Mouse (Mus musculus): ENCODE measurements around the gene Letmd1. TPM values are rescaled to one million over a fixed set of nuclear protein-coding genes. Genes with fewer than 3 reads are reported as not detected.

Letmd1 gene
- polyA plus RNA-seq, 1 experiment from 2014 or later: 62.5 TPM

DNA sequence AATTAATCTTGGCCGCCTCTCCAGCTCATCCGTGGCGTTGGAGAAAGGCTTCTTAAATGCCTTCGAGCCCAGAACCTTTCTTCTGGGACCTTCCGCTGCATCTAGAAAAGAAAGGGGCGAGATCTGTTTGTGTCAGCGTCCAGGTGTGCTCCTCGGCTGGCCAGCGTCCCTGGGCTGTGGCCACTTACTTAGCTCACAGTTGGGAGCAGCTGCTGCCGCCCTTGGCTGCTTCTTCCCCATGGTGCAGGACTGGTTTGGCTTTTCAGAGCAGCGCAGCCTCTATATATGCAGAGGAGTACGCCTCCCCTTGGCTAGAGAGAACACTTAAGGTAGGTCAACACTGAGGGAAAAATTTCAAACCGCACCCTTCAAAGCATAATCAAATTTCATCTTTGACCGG, 44.9 kb upstream of the Letmd1 start:
- Histone ChIP-seq H3K36me3 (ENCODE audit: control insufficient read depth, insufficient read depth, low read length) (no peaks in the 10 kb centered on the region), H3K9ac (replicated peaks; ENCODE audit: low read depth, low read length) (no peak overlapping the region), H3K4me1 (ENCODE audit: control insufficient read depth, insufficient read depth, low read length) (peaks cover 17% of the 10 kb centered on the region), H3K9me3 (ENCODE audit: control insufficient read depth, low read length) (no peaks in the 10 kb centered on the region), H3K27me3 (ENCODE audit: control insufficient read depth, insufficient read depth, low read length) (peaks cover 10% of the 10 kb centered on the region), H3K27ac (ENCODE audit: low read depth, low read length) (no peak overlapping the region), H3K4me2 (ENCODE audit: low read depth, low read length) (peak overlapping the region; percentile 78), H3K4me3 (ENCODE audit: low read depth, low read length) (no peak overlapping the region; the same call in 1 of the 2 replicates)
- WGBS: 4% methylated on average over 14 of the region's 14 CpGs
- ATAC-seq (ENCODE audit: low read depth): no peak

DNA sequence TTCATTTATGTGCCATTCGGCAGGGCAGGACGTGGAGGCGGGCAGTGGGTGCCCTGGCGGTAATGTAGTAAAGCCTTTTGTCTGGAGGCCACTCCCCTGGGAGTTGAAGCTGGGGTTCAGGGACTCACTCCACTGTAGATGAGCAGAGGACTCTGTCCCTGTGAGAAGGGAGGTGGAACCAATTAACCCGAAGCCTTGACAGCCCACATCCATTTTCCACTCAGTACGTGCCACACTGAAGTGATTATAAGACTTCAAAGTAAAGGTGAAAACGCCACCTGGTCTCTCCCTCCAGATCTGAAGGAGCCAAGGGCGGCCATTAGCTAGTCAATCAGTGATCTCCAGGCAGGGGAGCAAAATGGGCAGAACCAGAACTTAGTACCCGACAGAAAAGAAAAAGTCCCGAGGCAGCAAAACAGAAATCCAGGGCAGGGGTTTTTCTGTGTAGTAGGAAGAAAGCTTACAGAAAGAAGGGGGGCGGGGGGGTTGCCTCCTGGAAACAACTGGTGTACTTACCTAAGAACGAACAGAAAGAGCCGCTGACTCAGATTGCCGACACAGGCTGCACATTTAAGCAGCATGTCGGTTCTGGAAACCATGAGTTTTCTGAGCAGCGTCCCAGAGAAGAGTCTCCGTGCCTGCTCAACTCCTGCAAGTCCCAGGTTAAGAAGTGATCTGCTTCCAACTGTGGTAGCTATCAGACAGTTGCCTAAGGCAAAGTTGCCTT, 44.3 kb upstream of the Letmd1 start, which contains the start of gene Slc11a2:
TSS of gene Slc11a2 (minus strand) at position 677 of the 727 bp plus-strand sequence.
- peaks cover 14% of the 10 kb centered on the region for H3K4me1 ChIP-seq (ENCODE audit: control insufficient read depth, insufficient read depth, low read length)
- H3K27me3 ChIP-seq (ENCODE audit: control insufficient read depth, insufficient read depth, low read length): peaks cover 10% of the 10 kb centered on the region
- H3K9me3 ChIP-seq (ENCODE audit: control insufficient read depth, low read length): no peaks in the 10 kb centered on the region
- no peak within 1 kb of the TSS; the same call in 1 of the 2 replicates for H3K4me3 ChIP-seq (ENCODE audit: low read depth, low read length)
- WGBS: 29% methylated on average over 17 of the region's 17 CpGs
- no peak for ATAC-seq (ENCODE audit: low read depth)
- no peak within 1 kb of the TSS for H3K9ac ChIP-seq (replicated peaks; ENCODE audit: low read depth, low read length)
- H3K4me2 ChIP-seq (ENCODE audit: low read depth, low read length): peak within 1 kb of the TSS; percentile 78; the same call in 1 of the 2 replicates
- no peaks in the 10 kb centered on the region for H3K36me3 ChIP-seq (ENCODE audit: control insufficient read depth, insufficient read depth, low read length)
- no peak within 1 kb of the TSS for H3K27ac ChIP-seq (ENCODE audit: low read depth, low read length)

- H3K4me2 ChIP-seq (ENCODE audit: low read depth, low read length): no peak overlapping the region
- H3K9me3 ChIP-seq (ENCODE audit: control insufficient read depth, low read length): no peaks in the 10 kb centered on the region
- no peaks in the 10 kb centered on the region for H3K36me3 ChIP-seq (ENCODE audit: control insufficient read depth, insufficient read depth, low read length)
- H3K4me1 ChIP-seq (ENCODE audit: control insufficient read depth, insufficient read depth, low read length): peaks cover 3% of the 10 kb centered on the region; the same call in 1 of the 2 replicates
- H3K9ac ChIP-seq (replicated peaks; ENCODE audit: low read depth, low read length): no peak overlapping the region
- H3K4me3 ChIP-seq (ENCODE audit: low read depth, low read length): no peak overlapping the region
- no peak for ATAC-seq (ENCODE audit: low read depth)
- no peak overlapping the region for H3K27ac ChIP-seq (ENCODE audit: low read depth, low read length)
- H3K27me3 ChIP-seq (ENCODE audit: control insufficient read depth, insufficient read depth, low read length): peaks cover 7% of the 10 kb centered on the region; the same call in 1 of the 2 replicates
- WGBS: 80% methylated on average over 13 of the region's 13 CpGs
These were observed 40.4 kb upstream of the Letmd1 start for GRCm38 (mm10) chr15:100428296-100428905.

DNA sequence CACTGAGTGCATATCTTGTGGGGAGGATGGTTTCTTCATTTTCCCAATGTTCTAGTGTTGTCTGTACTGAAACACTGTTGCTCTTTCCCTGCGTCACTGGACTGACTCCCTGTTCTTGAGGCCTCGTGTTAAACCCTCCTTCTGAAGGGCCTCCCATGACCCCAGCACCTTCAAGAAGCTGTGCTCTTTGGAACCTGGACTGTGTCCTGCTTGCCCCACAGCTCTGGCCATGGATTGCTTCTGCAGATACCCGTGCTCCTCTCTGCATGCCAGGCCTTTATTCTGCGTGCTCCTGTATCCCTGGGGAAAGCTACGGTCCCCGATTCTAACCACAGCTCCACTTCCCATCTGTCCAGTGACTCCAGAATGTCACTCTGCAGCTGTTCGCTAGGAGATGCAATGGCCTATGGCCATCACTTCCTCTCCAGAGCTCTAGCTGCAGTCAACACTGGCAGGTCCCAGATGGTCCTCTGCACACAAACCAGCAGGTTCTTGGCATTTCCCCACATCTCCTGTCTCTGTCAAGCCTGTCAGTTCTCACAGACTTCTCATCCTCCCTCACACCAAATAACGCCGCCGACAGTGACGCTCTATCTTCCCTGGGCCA, 38.8 kb upstream of the Letmd1 start:
- H3K4me2 ChIP-seq (ENCODE audit: low read depth, low read length): no peak overlapping the region
- no peaks in the 10 kb centered on the region for H3K9me3 ChIP-seq (ENCODE audit: control insufficient read depth, low read length)
- H3K36me3 ChIP-seq (ENCODE audit: control insufficient read depth, insufficient read depth, low read length): no peaks in the 10 kb centered on the region
- no peak for ATAC-seq (ENCODE audit: low read depth)
- H3K4me3 ChIP-seq (ENCODE audit: low read depth, low read length): no peak overlapping the region
- peaks cover 3% of the 10 kb centered on the region; the same call in 1 of the 2 replicates for H3K27me3 ChIP-seq (ENCODE audit: control insufficient read depth, insufficient read depth, low read length)
- no peak overlapping the region for H3K9ac ChIP-seq (replicated peaks; ENCODE audit: low read depth, low read length)
- 71% methylated on average over 11 of the region's 11 CpGs for WGBS
- no peak overlapping the region for H3K27ac ChIP-seq (ENCODE audit: low read depth, low read length)
- no peaks in the 10 kb centered on the region for H3K4me1 ChIP-seq (ENCODE audit: control insufficient read depth, insufficient read depth, low read length)

DNA sequence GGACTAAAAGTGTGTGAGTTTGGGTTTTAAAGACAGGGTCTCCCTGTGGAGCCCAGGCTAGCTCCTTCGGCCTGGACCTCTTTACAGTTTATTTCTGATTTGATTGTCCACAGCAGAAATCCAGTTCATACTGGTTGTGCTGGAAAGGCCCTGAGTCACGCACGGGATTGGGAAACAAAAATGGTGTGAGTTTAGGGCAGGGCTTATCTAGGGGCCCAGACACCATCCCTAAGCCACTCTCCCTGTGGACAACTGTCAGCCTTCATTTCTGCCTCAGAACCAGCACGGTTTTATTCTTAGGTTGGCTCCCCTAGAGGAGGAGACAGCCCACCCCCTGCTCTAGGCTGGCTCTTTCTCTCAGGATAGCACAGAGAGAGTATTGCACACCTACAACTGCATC, 35.6 kb upstream of the Letmd1 start:
- Histone ChIP-seq H3K27ac (ENCODE audit: low read depth, low read length) (no peak overlapping the region), H3K27me3 (ENCODE audit: control insufficient read depth, insufficient read depth, low read length) (no peaks in the 10 kb centered on the region), H3K4me1 (ENCODE audit: control insufficient read depth, insufficient read depth, low read length) (no peaks in the 10 kb centered on the region), H3K9ac (replicated peaks; ENCODE audit: low read depth, low read length) (no peak overlapping the region), H3K4me2 (ENCODE audit: low read depth, low read length) (no peak overlapping the region), H3K9me3 (ENCODE audit: control insufficient read depth, low read length) (no peaks in the 10 kb centered on the region), H3K36me3 (ENCODE audit: control insufficient read depth, insufficient read depth, low read length) (no peaks in the 10 kb centered on the region), H3K4me3 (ENCODE audit: low read depth, low read length) (no peak overlapping the region)
- WGBS: 77% methylated on average over 4 of the region's 4 CpGs
- ATAC-seq (ENCODE audit: low read depth): no peak

- WGBS: 92% methylated on average over 4 of the region's 4 CpGs
- Histone ChIP-seq H3K27me3 (ENCODE audit: control insufficient read depth, insufficient read depth, low read length) (no peaks in the 10 kb centered on the region), H3K4me2 (ENCODE audit: low read depth, low read length) (no peak overlapping the region), H3K36me3 (ENCODE audit: control insufficient read depth, insufficient read depth, low read length) (no peaks in the 10 kb centered on the region), H3K4me1 (ENCODE audit: control insufficient read depth, insufficient read depth, low read length) (no peaks in the 10 kb centered on the region), H3K4me3 (ENCODE audit: low read depth, low read length) (no peak overlapping the region), H3K9me3 (ENCODE audit: control insufficient read depth, low read length) (no peaks in the 10 kb centered on the region), H3K27ac (ENCODE audit: low read depth, low read length) (no peak overlapping the region), H3K9ac (replicated peaks; ENCODE audit: low read depth, low read length) (no peak overlapping the region)
- ATAC-seq (ENCODE audit: low read depth): no peak
These were observed 32.7 kb upstream of the Letmd1 start for GRCm38 (mm10) chr15:100436112-100436511.

DNA sequence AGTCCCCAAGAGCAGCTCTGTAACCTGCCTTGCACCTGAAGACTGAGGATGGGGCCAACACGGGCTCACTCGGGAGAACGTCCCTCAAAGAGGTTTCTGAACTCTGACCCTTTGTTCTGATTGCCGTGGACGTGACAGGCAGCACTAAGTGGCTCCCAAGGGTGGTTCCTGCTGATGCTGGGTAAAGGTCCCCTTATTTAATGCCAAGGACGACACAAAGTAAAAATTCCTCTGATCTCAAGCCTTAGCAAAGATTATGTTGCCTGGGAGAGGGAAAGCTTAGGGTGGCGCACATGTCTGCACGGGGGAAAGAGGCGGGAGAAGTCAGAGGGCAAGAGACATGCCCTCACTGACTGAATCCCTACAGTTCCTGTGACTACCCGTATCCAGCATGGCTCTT, 32.3 kb upstream of the Letmd1 start:
- WGBS: 71% methylated on average over 10 of the region's 10 CpGs
- no peaks in the 10 kb centered on the region for H3K4me1 ChIP-seq (ENCODE audit: control insufficient read depth, insufficient read depth, low read length)
- H3K4me2 ChIP-seq (ENCODE audit: low read depth, low read length): no peak overlapping the region
- no peak for ATAC-seq (ENCODE audit: low read depth)
- H3K36me3 ChIP-seq (ENCODE audit: control insufficient read depth, insufficient read depth, low read length): no peaks in the 10 kb centered on the region
- no peaks in the 10 kb centered on the region for H3K27me3 ChIP-seq (ENCODE audit: control insufficient read depth, insufficient read depth, low read length)
- no peak overlapping the region for H3K4me3 ChIP-seq (ENCODE audit: low read depth, low read length)
- no peak overlapping the region for H3K27ac ChIP-seq (ENCODE audit: low read depth, low read length)
- no peaks in the 10 kb centered on the region for H3K9me3 ChIP-seq (ENCODE audit: control insufficient read depth, low read length)
- no peak overlapping the region for H3K9ac ChIP-seq (replicated peaks; ENCODE audit: low read depth, low read length)

DNA sequence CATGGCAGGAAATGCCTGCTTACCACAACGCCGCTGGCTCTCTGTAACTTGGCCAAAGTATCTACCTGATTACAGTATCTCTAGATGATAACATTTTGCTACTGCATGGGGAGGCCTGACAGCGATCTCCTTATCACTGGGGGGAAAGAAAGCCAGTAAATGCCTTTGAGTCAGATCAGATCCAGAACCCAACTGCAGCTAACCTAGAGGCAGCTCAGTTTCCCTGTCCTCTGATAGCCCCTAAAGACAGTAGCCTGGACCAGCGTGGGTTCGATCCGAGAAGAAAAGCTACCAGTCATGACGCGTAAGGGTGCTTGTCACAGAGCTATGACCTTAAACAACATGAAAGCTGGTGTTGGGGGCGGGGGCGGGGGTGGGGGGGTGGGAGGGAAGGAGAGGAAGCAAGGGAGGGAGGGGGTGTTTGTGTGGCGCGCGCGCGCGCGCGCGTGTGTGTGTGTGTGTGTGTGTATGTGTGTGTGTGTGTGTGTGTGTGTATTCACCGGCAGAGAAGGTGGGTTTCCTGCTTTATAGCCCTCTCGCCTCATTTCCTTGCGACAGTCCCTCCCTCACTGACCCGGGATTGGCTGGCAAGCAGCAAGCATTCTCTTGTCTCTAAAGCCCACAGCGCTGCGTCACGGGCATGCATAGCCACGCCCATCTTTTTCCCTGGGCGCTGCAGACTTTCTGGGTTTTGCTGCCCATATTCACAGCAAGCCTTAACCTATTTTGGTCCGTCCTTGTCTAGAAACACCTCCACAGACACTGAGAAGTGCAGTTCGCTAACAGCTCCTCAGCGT, 25.5 kb upstream of the Letmd1 start:
- peak; percentile 98 for ATAC-seq (ENCODE audit: low read depth)
- peak overlapping the region; percentile 75 for H3K4me2 ChIP-seq (ENCODE audit: low read depth, low read length)
- 8% methylated on average over 22 of the region's 31 CpGs for WGBS

More for the DNA sequence above, 25.5 kb upstream of the Letmd1 start:
- peak overlapping the region; percentile 52 for H3K9ac ChIP-seq (replicated peaks; ENCODE audit: low read depth, low read length)
- peak overlapping the region; percentile 33 for H3K4me3 ChIP-seq (ENCODE audit: low read depth, low read length)
- no peaks in the 10 kb centered on the region for H3K27me3 ChIP-seq (ENCODE audit: control insufficient read depth, insufficient read depth, low read length)
- H3K36me3 ChIP-seq (ENCODE audit: control insufficient read depth, insufficient read depth, low read length): no peaks in the 10 kb centered on the region
- H3K4me1 ChIP-seq (ENCODE audit: control insufficient read depth, insufficient read depth, low read length): no peaks in the 10 kb centered on the region
- H3K9me3 ChIP-seq (ENCODE audit: control insufficient read depth, low read length): no peaks in the 10 kb centered on the region
- peak overlapping the region; percentile 85 for H3K27ac ChIP-seq (ENCODE audit: low read depth, low read length)
